Mouse (Mus musculus): ENCODE data around the gene Fam240a.

GRCm38 (mm10) chr9:110935941-110936340 is 19.3 kb upstream of the Fam240a start:
- TF ChIP-seq CTCF (IDR thresholded peaks at IDR 0.05; ENCODE audit: low read depth, low read length) (no peak), GATA1 (IDR thresholded peaks at IDR 0.05; ENCODE audit: borderline replicate concordance, low read length) (no peak), GATA2 (IDR thresholded peaks at IDR 0.05; ENCODE audit: borderline replicate concordance, low read depth, low read length) (no peak)
